Mouse (Mus musculus) C2C12 (cell line): ENCODE measurements around the gene Mgme1.

ENCODE experiments used
- CEBPB ChIP-seq: IDR thresholded peaks from one replicate; pipeline ENCODE4 v1.6.1; 2011; ENCODE audit warnings: low read depth, mild to moderate bottlenecking, control low read depth, moderate library complexity
- CTCF ChIP-seq: IDR thresholded peaks from one replicate; pipeline ENCODE4 v1.5.1; 2011; ENCODE audit not compliant: control insufficient read depth, insufficient read depth, insufficient read length
- USF1 ChIP-seq: IDR thresholded peaks from one replicate; pipeline ENCODE4 v1.6.1; 2011; ENCODE audit warnings: low read depth, mild to moderate bottlenecking, control low read depth, moderate library complexity

DNA sequence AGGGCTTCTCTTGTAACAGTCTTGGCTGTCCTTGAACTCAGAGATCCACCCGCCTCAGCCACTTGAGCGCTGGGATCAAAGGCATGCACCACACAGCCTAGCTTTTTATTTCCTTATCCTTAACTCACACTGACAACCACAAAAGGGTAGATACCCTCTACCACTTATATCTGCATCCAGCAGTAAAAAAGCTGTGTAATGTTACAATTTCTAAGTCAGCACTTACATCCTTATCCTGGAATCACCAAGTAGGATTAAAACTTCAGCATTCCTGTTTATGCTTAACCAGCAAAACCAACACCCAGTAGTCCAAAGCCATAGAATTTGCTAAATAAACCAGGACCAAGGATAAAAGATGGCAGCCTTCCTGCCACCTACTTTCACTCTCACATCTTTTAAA, 7.6 kb upstream of the Mgme1 start:
- TF ChIP-seq USF1 (no peak), CTCF (no peak), CEBPB (no peak)
